Mouse (Mus musculus) cortical plate, adult 2 months (tissue): Measurements from ENCODE around the gene Gcc1.

Experiments
- CTCF ChIP-seq: fragments of 200-500 bp; IDR thresholded peaks from 2 replicates; pipeline ENCODE4 v1.5.1; 2011; ENCODE audit warnings: mild to moderate bottlenecking, control low read depth, low read length; ENCODE audit not compliant: insufficient read depth; ENCODE audit errors: extremely low read depth
- POLR2A ChIP-seq: fragments of 200-500 bp; IDR thresholded peaks from 2 replicates; pipeline ENCODE4 v1.6.1; 2011; ENCODE audit warnings: mild to moderate bottlenecking, low read length, control low read depth; ENCODE audit not compliant: insufficient read depth; ENCODE audit errors: extremely low read depth

- TF ChIP-seq CTCF = no peak
- TF ChIP-seq POLR2A = no peak
These were observed 42.4 kb upstream of the Gcc1 start for GRCm38 (mm10) chr6:28470621-28471020.
